Mouse (Mus musculus) liver, adult 2 months (tissue): ENCODE data around the gene Pck2. TPM values are rescaled to one million over a fixed set of nuclear protein-coding genes. Genes with fewer than 3 reads are reported as not detected.

Experiments used
- DNase-seq: peaks from one replicate; pipeline ENCODE4 v3.0.0-alpha.2; 2011; ENCODE audit warnings: low read depth, low spot score; ENCODE audit errors: extremely low read depth
- H3K27ac ChIP-seq: fragments of 200-500 bp; replicated peaks from 2 replicates; pipeline ENCODE4 v1.5.1; 2012; ENCODE audit warnings: low read depth, mild to moderate bottlenecking, control low read depth, inconsistent platforms, low read length; ENCODE audit not compliant: insufficient read depth
- H3K27me3 ChIP-seq: fragments of 200-500 bp; 2 replicates; pipeline ENCODE4 v1.6.1; 2012; ENCODE audit warnings: mild to moderate bottlenecking, moderate library complexity, low read length, inconsistent platforms; ENCODE audit not compliant: control insufficient read depth, insufficient read depth
- H3K36me3 ChIP-seq: fragments of 200-500 bp; 2 replicates; pipeline ENCODE4 v1.6.1; 2012; ENCODE audit warnings: low read length, inconsistent platforms; ENCODE audit not compliant: control insufficient read depth, insufficient read depth
- H3K4me1 ChIP-seq: fragments of 200-500 bp; 2 replicates; pipeline ENCODE4 v1.6.1; 2011; ENCODE audit warnings: low read length; ENCODE audit not compliant: control insufficient read depth, insufficient read depth
- H3K4me3 ChIP-seq: fragments of 200-500 bp; 2 replicates; pipeline ENCODE4 v1.5.1; 2011; ENCODE audit warnings: low read depth, mild to moderate bottlenecking, control low read depth, low read length, moderate library complexity; ENCODE audit not compliant: insufficient read depth
- H3K79me2 ChIP-seq: fragments of 200-500 bp; 2 replicates; pipeline ENCODE4 v1.6.1; 2012; ENCODE audit warnings: inconsistent platforms, mild to moderate bottlenecking, low read length, moderate library complexity; ENCODE audit not compliant: control insufficient read depth, insufficient read depth
- H3K9ac ChIP-seq: fragments of 200-500 bp; 2 replicates; pipeline ENCODE4 v1.6.1; 2012; ENCODE audit warnings: low read depth, mild to moderate bottlenecking, control low read depth, inconsistent platforms, low read length
- CTCF ChIP-seq: fragments of 200-500 bp; IDR thresholded peaks from 2 replicates; pipeline ENCODE4 v1.5.1; 2011; ENCODE audit warnings: low read depth, low read length, control low read depth
- POLR2A ChIP-seq: fragments of 200-500 bp; IDR thresholded peaks from 2 replicates; pipeline ENCODE4 v1.6.1; 2011; ENCODE audit warnings: low read length, control low read depth; ENCODE audit not compliant: insufficient read depth; ENCODE audit errors: extremely low read depth
- WGBS: fragments of 180-500 bp; shearing (Covaris S2); methylation state at CpG from one replicate; pipeline ENCODE4 v1.1.7; 2018; 5-methylcytosine and 5-hydroxymethylcytosine counted together
- polyA plus RNA-seq: library from polyadenylated mRNA; depleted of rRNA; stranded (reverse); fragments of >200 nt; gene quantifications from 2 replicates; pipeline ENCODE4 v1.2.3, GENCODE M21; 2012
- total RNA-seq: library from RNA; depleted of rRNA; stranded (reverse); fragments of >200 nt; gene quantifications from 2 replicates; pipeline ENCODE4 v1.2.3, GENCODE M21; 2014

Gene Pck2
- total and polyA plus RNA-seq, 2 experiments: 1.2 to 7.3 TPM

DNA sequence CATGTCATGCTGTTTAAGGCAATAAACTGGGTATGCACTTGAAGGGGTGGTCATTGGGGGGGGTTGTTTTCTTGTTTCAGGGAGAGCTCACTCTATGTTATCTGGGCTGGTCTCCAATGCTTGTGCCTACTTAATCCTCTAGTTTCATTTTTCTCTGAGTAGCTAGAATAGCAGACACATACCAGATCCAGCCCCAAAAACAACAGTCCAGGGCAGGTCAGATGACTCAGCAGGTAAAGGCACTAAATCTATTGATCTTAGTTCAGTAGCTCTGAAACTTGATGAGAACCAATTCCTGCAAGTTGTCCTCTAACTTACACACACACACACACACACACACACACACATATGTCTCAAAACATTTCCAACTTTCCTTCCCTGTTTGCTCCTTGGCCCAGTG, 31.7 kb downstream of the Pck2 start:
- 0 out of 2 replicates have a peak, but pooled peaks cover 2% of the 10 kb centered on the region for H3K79me2 ChIP-seq
- H3K4me3 ChIP-seq: no peak overlapping the region

GRCm38 (mm10) chr14:55575302-55575701, 35.2 kb downstream of the Pck2 start, which contains the start of gene Fitm1:
Gene Fitm1 (plus strand): TSS chr14:55575617.
- Histone ChIP-seq H3K27ac (peak within 1 kb of the TSS; percentile 85), H3K36me3 (peaks cover under 1% of the 10 kb centered on the region; the same call in 1 of the 2 replicates), H3K79me2 (0 out of 2 replicates have a peak, but pooled peaks cover 8% of the 10 kb centered on the region), H3K4me1 (peaks cover 2% of the 10 kb centered on the region), H3K9ac (peak within 1 kb of the TSS; percentile 49), H3K4me3 (peak within 1 kb of the TSS; percentile 45), H3K27me3 (no peaks in the 10 kb centered on the region)
- peak; percentile 45 for DNase-seq
- 47% methylated on average over 8 of the region's 8 CpGs for WGBS
- TF ChIP-seq POLR2A (no peak), CTCF (no peak)

More for the DNA sequence above, 31.7 kb downstream of the Pck2 start:
- TF ChIP-seq CTCF (no peak), POLR2A (no peak)
- Histone ChIP-seq H3K36me3 (peaks cover 27% of the 10 kb centered on the region), H3K9ac (no peak overlapping the region), H3K27ac (peak overlapping the region; percentile 16; the same call in 1 of the 2 replicates), H3K27me3 (no peaks in the 10 kb centered on the region), H3K4me1 (peaks cover 9% of the 10 kb centered on the region)
- peak; percentile 76 for DNase-seq

DNA sequence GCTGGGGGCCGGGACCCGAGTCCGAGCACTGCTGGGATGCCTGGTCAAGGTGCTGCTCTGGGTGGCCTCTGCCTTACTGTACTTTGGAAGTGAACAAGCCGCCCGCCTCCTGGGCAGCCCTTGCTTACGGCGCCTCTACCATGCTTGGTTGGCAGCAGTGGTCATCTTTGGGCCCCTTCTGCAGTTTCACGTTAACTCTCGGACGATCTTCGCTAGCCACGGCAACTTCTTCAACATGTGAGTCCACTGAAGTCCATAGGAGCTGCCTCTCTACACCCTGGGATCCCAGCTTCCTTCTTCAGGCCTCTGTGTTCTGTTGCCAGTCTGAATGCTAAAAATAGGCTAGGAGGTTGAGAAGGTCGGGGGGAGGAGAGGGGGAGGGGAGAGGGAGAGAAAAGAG, 35.6 kb downstream of the Pck2 start:
- peaks cover 2% of the 10 kb centered on the region for H3K4me1 ChIP-seq
- peak overlapping the region; percentile 49 for H3K9ac ChIP-seq
- H3K79me2 ChIP-seq: 0 out of 2 replicates have a peak, but pooled peaks cover 9% of the 10 kb centered on the region
- H3K27ac ChIP-seq: peak overlapping the region; percentile 85
- peak; percentile 69 for DNase-seq
- peaks cover 5% of the 10 kb centered on the region; the same call in 1 of the 2 replicates for H3K36me3 ChIP-seq
- no peaks in the 10 kb centered on the region for H3K27me3 ChIP-seq
- peak overlapping the region; percentile 45 for H3K4me3 ChIP-seq
- 49% methylated on average over 13 of the region's 13 CpGs for WGBS
- TF ChIP-seq CTCF (no peak), POLR2A (no peak)

GRCm38 (mm10) chr14:55576376-55576775, 36.3 kb downstream of the Pck2 start:
- peak overlapping the region; percentile 17; the same call in 1 of the 2 replicates for H3K9ac ChIP-seq
- H3K4me1 ChIP-seq: peaks cover 2% of the 10 kb centered on the region
- WGBS: 86% methylated on average over 16 of the region's 16 CpGs
- peak overlapping the region; percentile 37; the same call in 1 of the 2 replicates for H3K4me3 ChIP-seq
- H3K27ac ChIP-seq: peak overlapping the region; percentile 85; the same call in 1 of the 2 replicates
- DNase-seq: no peak
- peaks cover 7% of the 10 kb centered on the region; the same call in 1 of the 2 replicates for H3K36me3 ChIP-seq
- TF ChIP-seq CTCF: no peak
- TF ChIP-seq POLR2A: no peak
- H3K79me2 ChIP-seq: 0 out of 2 replicates have a peak, but pooled peaks cover 9% of the 10 kb centered on the region
- no peaks in the 10 kb centered on the region for H3K27me3 ChIP-seq

DNA sequence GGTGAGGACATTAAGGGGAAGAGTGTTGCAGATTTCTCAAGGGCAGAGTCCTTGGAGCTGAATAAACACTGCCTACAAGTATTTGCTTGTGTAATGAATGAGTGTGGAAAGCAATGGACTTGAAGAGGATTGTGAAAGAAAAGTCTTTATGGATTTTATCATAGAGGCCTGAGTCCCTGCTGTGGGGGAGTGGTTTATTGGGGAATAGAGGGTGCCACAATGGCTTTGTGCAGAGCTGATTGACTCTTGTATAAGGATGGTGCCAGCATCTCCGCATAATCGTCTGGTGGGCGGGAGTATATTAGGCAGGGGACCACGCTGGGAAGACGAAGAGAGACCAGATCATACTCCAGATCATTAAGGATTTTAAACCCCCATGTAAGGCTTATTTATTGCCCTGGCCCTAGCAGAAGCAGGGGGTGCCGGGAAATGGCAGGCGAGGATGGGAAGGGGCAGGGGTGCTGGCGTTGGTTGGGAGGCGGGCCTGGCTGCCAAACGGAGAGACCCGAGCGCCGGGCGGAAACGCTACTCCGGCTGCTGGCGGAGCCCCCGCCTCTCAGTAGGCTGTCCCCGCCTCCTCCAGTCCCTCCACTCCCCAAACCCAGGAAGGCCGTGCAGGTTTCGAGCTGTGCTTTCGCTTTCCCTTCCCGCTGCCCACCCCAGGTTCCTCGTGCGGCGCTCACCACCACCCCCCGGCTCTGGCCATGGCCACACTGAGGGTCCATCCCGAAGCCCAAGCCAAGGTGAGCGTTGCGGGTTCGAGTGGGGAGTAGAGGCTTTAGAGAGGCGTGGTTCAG, 38.0 kb downstream of the Pck2 start, which contains the start of gene Psme1:
Gene Psme1, plus strand, starts transcription at position 253 of the 797 bp plus-strand sequence.
- H3K4me3 ChIP-seq: peak within 1 kb of the TSS; percentile 81
- peak within 1 kb of the TSS; percentile 89 for H3K9ac ChIP-seq
- WGBS: under 1% methylated on average over 32 of the region's 32 CpGs
- peaks cover 2% of the 10 kb centered on the region for H3K4me1 ChIP-seq
- peaks cover 10% of the 10 kb centered on the region; the same call in 1 of the 2 replicates for H3K36me3 ChIP-seq
- peak within 1 kb of the TSS; percentile 89 for H3K27ac ChIP-seq
- TF ChIP-seq POLR2A: peak; percentile 60; the same call in 1 of the 2 replicates
- no peak for TF ChIP-seq CTCF
- peak; percentile 84 for DNase-seq
- no peaks in the 10 kb centered on the region for H3K27me3 ChIP-seq
- H3K79me2 ChIP-seq: 0 out of 2 replicates have a peak, but pooled peaks cover 9% of the 10 kb centered on the region
